Mouse (Mus musculus) embryonic facial prominence, embryonic 11.5 days (tissue): ENCODE results near the gene Slc12a9. TPM values are rescaled to one million over a fixed set of nuclear protein-coding genes. Genes with fewer than 3 reads are reported as not detected.

Experiments
- ATAC-seq: fragments of 200-750 bp; cut with Nextera tagmentation; replicated peaks from 2 replicates; pipeline ENCODE4 v1.8.0; 2017; ENCODE audit warnings: low read depth; ENCODE audit not compliant: insufficient number of reproducible peaks, low FRiP score, low TSS enrichment
- DNase-seq: peaks from one replicate; pipeline ENCODE4 v3.0.0-alpha.2; 2015; ENCODE audit warnings: low spot score
- H3K27ac ChIP-seq: fragments of 300-500 bp; sonication (generic); replicated peaks from 2 replicates; pipeline ENCODE4 v1.5.1; 2014; ENCODE audit warnings: mild to moderate bottlenecking, low read depth, low read length, control low read depth
- H3K27me3 ChIP-seq: fragments of 300-500 bp; sonication (generic); 2 replicates; pipeline ENCODE4 v1.6.1; 2014; ENCODE audit warnings: mild to moderate bottlenecking, low read length, moderate library complexity, mixed read lengths; ENCODE audit not compliant: control insufficient read depth, insufficient read depth
- H3K36me3 ChIP-seq: fragments of 300-500 bp; sonication (generic); replicated peaks from 2 replicates; pipeline ENCODE4 v1.6.1; 2014; ENCODE audit warnings: low read depth, mild to moderate bottlenecking, low read length, moderate library complexity, mixed read lengths; ENCODE audit not compliant: control insufficient read depth, insufficient read depth
- H3K4me1 ChIP-seq: fragments of 300-500 bp; sonication (generic); 2 replicates; pipeline ENCODE4 v1.6.1; 2014; ENCODE audit warnings: low read length, mixed read lengths; ENCODE audit not compliant: control insufficient read depth, insufficient read depth
- H3K4me2 ChIP-seq: fragments of 300-500 bp; sonication (generic); 2 replicates; pipeline ENCODE4 v1.6.1; 2014; ENCODE audit warnings: low read depth, mild to moderate bottlenecking, control low read depth, low read length, moderate library complexity
- H3K4me3 ChIP-seq: fragments of 300-500 bp; sonication (generic); 2 replicates; pipeline ENCODE4 v1.5.1; 2014; ENCODE audit warnings: low read depth, low read length, control low read depth
- H3K9ac ChIP-seq: fragments of 300-500 bp; sonication (generic); replicated peaks from 2 replicates; pipeline ENCODE4 v1.6.1; 2014; ENCODE audit warnings: mild to moderate bottlenecking, control low read depth, low read length
- H3K9me3 ChIP-seq: fragments of 300-500 bp; sonication (generic); replicated peaks from 2 replicates; pipeline ENCODE4 v1.6.1; 2016; ENCODE audit warnings: mild to moderate bottlenecking, low read length, inconsistent platforms, mixed read lengths; ENCODE audit not compliant: control insufficient read depth
- WGBS: fragments of 180-500 bp; shearing (Covaris S2); extraction: QIAGEN DNeasy Blood & Tissue Kit; methylation state at CpG from one replicate; pipeline ENCODE4 v1.1.7; 2014; 5-methylcytosine and 5-hydroxymethylcytosine counted together
- polyA plus RNA-seq: library from polyadenylated mRNA; unstranded; fragments of >200 nt; fragmentation: Nextera tagmentation; extraction: Ambion mirVana; gene quantifications from 2 replicates; pipeline ENCODE4 v1.2.1, GENCODE M21; 2014

The Slc12a9 gene
- polyA plus RNA-seq, result 3.0 and 4.2 TPM in 2 replicates

- H3K36me3 ChIP-seq, result no peaks in the 10 kb centered on the region
- H3K27me3 ChIP-seq, result no peaks in the 10 kb centered on the region
- peak within 1 kb of the TSS; percentile 51 for H3K4me3 ChIP-seq
- WGBS, result under 1% methylated on average over 44 of the region's 44 CpGs
- peak within 1 kb of the TSS; percentile 90 for H3K4me2 ChIP-seq
- H3K27ac ChIP-seq, result no peak within 1 kb of the TSS
- H3K4me1 ChIP-seq, result no peaks in the 10 kb centered on the region
- H3K9me3 ChIP-seq, result no peaks in the 10 kb centered on the region
- H3K9ac ChIP-seq, result peak within 1 kb of the TSS; percentile 61
- DNase-seq (peak; percentile 97), ATAC-seq (peak; percentile 87)
These were observed at the start of gene Slc12a9 for GRCm38 (mm10) chr5:137333512-137334174. Gene Slc12a9 (minus strand): TSS chr5:137333597.

GRCm38 (mm10) chr5:137381152-137381551 lies 47.8 kb upstream of the Slc12a9 start:
- Histone ChIP-seq H3K9me3 (no peaks in the 10 kb centered on the region), H3K27me3 (no peaks in the 10 kb centered on the region), H3K9ac (no peak overlapping the region), H3K4me1 (no peaks in the 10 kb centered on the region; the same call in 1 of the 2 replicates), H3K27ac (no peak overlapping the region), H3K4me2 (no peak overlapping the region), H3K4me3 (no peak overlapping the region), H3K36me3 (no peaks in the 10 kb centered on the region)
- WGBS, result 31% methylated on average over 3 of the region's 4 CpGs
- ATAC-seq (no peak), DNase-seq (peak; percentile 78)

GRCm38 (mm10) chr5:137377603-137378002 lies 44.2 kb upstream of the Slc12a9 start:
- no peak overlapping the region for H3K9ac ChIP-seq
- DNase-seq (peak; percentile 44), ATAC-seq (0 out of 2 replicates have a peak, but pooled peaks have one; percentile 3)
- no peaks in the 10 kb centered on the region for H3K9me3 ChIP-seq
- H3K4me3 ChIP-seq, result no peak overlapping the region
- no peaks in the 10 kb centered on the region for H3K27me3 ChIP-seq
- no peak overlapping the region for H3K4me2 ChIP-seq
- 30% methylated on average over 9 of the region's 15 CpGs for WGBS
- H3K36me3 ChIP-seq, result peaks cover 6% of the 10 kb centered on the region; the same call in 1 of the 2 replicates
- no peak overlapping the region for H3K27ac ChIP-seq
- no peaks in the 10 kb centered on the region; the same call in 1 of the 2 replicates for H3K4me1 ChIP-seq

- H3K4me1 ChIP-seq, result no peaks in the 10 kb centered on the region; the same call in 1 of the 2 replicates
- no peaks in the 10 kb centered on the region for H3K27me3 ChIP-seq
- no peak overlapping the region; the same call in 1 of the 2 replicates for H3K27ac ChIP-seq
- H3K9me3 ChIP-seq, result no peaks in the 10 kb centered on the region
- DNase-seq (peak; percentile 31), ATAC-seq (peak; percentile 45)
- H3K4me3 ChIP-seq, result no peak overlapping the region
- no peak overlapping the region for H3K4me2 ChIP-seq
- WGBS, result 26% methylated on average over 10 of the region's 11 CpGs
- no peak overlapping the region for H3K9ac ChIP-seq
- peaks cover 8% of the 10 kb centered on the region for H3K36me3 ChIP-seq
These were observed 43.8 kb upstream of the Slc12a9 start for GRCm38 (mm10) chr5:137377176-137377575.

GRCm38 (mm10) chr5:137376722-137377121 lies 43.3 kb upstream of the Slc12a9 start:
- Histone ChIP-seq H3K9me3 (no peaks in the 10 kb centered on the region), H3K4me2 (no peak overlapping the region), H3K27ac (no peak overlapping the region), H3K27me3 (no peaks in the 10 kb centered on the region), H3K9ac (no peak overlapping the region), H3K36me3 (peaks cover 13% of the 10 kb centered on the region), H3K4me3 (no peak overlapping the region), H3K4me1 (no peaks in the 10 kb centered on the region; the same call in 1 of the 2 replicates)
- DNase-seq (peak; percentile 32), ATAC-seq (0 out of 2 replicates have a peak, but pooled peaks have one; percentile 17)
- 53% methylated on average over 9 of the region's 9 CpGs for WGBS

GRCm38 (mm10) chr5:137376198-137376597 lies 42.8 kb upstream of the Slc12a9 start:
- DNase-seq (peak; percentile 63), ATAC-seq (no peak)
- H3K27me3 ChIP-seq, result no peaks in the 10 kb centered on the region
- H3K4me1 ChIP-seq, result no peaks in the 10 kb centered on the region; the same call in 1 of the 2 replicates
- H3K36me3 ChIP-seq, result peaks cover 17% of the 10 kb centered on the region
- WGBS, result 37% methylated on average over 7 of the region's 7 CpGs
- no peak overlapping the region for H3K4me2 ChIP-seq
- H3K4me3 ChIP-seq, result no peak overlapping the region
- no peaks in the 10 kb centered on the region for H3K9me3 ChIP-seq
- no peak overlapping the region for H3K27ac ChIP-seq
- no peak overlapping the region for H3K9ac ChIP-seq

GRCm38 (mm10) chr5:137375627-137376026 lies 42.2 kb upstream of the Slc12a9 start:
- H3K4me1 ChIP-seq, result no peaks in the 10 kb centered on the region; the same call in 1 of the 2 replicates
- no peak for ATAC-seq
- H3K27ac ChIP-seq, result no peak overlapping the region
- WGBS, result 35% methylated on average over 2 of the region's 2 CpGs
- H3K4me3 ChIP-seq, result no peak overlapping the region
- DNase-seq, result peak; percentile 32
- H3K4me2 ChIP-seq, result no peak overlapping the region
- no peaks in the 10 kb centered on the region for H3K9me3 ChIP-seq
- no peak overlapping the region for H3K9ac ChIP-seq
- peaks cover 21% of the 10 kb centered on the region for H3K36me3 ChIP-seq
- H3K27me3 ChIP-seq, result no peaks in the 10 kb centered on the region

GRCm38 (mm10) chr5:137374521-137375080 lies 41.2 kb upstream of the Slc12a9 start:
- DNase-seq, result no peak
- Histone ChIP-seq H3K9me3 (no peaks in the 10 kb centered on the region), H3K36me3 (peaks cover 24% of the 10 kb centered on the region), H3K9ac (no peak overlapping the region), H3K27ac (no peak overlapping the region), H3K27me3 (no peaks in the 10 kb centered on the region), H3K4me2 (no peak overlapping the region), H3K4me1 (no peaks in the 10 kb centered on the region; the same call in 1 of the 2 replicates), H3K4me3 (no peak overlapping the region)
- 80% methylated on average over 4 of the region's 4 CpGs for WGBS
- no peak for ATAC-seq
